Mouse (Mus musculus) lung, adult 2 months (tissue): ENCODE results near the gene Pop7. TPM values are rescaled to one million over a fixed set of nuclear protein-coding genes. Genes with fewer than 3 reads are reported as not detected.

Source experiments
- DNase-seq: peaks from one replicate; pipeline ENCODE4 v3.0.0; 2022
- H3K4me1 ChIP-seq: fragments of 200-500 bp; 2 replicates; pipeline ENCODE4 v1.6.1; 2011; ENCODE audit warnings: low read length; ENCODE audit not compliant: control insufficient read depth, insufficient read depth
- H3K4me3 ChIP-seq: fragments of 200-500 bp; replicated peaks from 2 replicates; pipeline ENCODE3; 2011; ENCODE audit warnings: low read depth, mild to moderate bottlenecking, control low read depth, low read length; ENCODE audit errors: extremely low read depth
- CTCF ChIP-seq: fragments of 200-500 bp; IDR thresholded peaks from 2 replicates; pipeline ENCODE4 v1.5.1; 2011; ENCODE audit warnings: mild to moderate bottlenecking, low read length, control low read depth; ENCODE audit not compliant: insufficient read depth
- POLR2A ChIP-seq: fragments of 200-500 bp; IDR thresholded peaks from 2 replicates; pipeline ENCODE4 v1.6.1; 2011; ENCODE audit warnings: low read depth, mild to moderate bottlenecking, control low read depth, low read length, borderline replicate concordance; ENCODE audit errors: extremely low read depth
- WGBS: fragments of 180-500 bp; shearing (Covaris S2); methylation state at CpG from one replicate; pipeline ENCODE4 v1.1.7; 2018; 5-methylcytosine and 5-hydroxymethylcytosine counted together
- polyA plus RNA-seq: library from polyadenylated mRNA; depleted of rRNA; stranded (reverse); fragments of >200 nt; gene quantifications from 2 replicates; pipeline ENCODE4 v1.2.3, GENCODE M21; 2012; rRNA removed

The Pop7 gene
- polyA plus RNA-seq = 28.4 and 32.4 TPM in 2 replicates

DNA sequence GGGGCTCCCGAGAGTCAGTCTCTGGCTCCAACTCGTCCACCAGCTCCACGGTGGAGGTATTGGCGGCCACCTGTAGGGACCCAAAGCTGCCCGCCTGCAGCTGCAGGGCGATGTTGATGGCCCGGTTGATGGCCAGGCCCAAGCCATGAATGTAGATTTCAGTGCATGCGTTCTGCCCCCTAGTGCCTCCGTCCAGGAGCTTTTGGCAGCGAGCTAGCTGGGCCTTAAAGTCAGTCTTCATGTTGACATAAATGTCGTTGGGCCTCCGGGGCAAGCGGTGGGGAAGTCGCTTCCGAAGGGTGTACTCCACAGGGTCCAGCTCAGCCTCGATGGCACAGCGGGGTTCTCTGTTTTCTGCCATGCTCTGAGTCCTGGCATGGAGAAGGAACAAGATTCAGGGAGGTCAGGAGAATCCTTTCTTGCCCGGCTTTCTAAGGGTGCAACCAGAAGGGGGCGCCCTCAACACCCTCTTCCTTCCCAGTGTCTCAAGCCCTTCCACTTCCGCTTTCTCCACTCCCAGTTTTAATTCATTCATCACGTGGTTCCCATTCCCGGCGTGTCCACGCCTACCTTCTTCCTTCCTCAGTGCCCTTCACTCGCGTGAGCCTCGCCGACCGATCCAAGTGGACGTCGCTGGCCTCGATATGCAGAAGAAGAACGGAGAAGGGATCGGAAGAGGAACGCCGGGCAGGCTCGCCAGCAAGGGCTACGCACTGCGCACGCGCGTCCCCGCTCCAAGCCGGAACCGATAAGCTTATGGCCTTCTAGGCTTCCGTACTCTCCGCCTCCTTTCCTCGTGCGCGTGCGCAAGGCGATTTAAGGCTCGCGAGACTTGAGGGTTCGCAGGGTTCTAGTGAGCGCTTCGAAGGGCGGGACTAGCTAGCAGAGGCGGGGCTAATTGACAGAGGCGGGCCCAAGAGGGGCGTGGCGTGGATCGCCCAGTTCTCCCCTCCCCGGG, at the start of gene Pop7:
TSS of gene Pop7 (minus strand) at position 810 of the 958 bp plus-strand sequence.
- Histone ChIP-seq H3K4me3 (peak within 1 kb of the TSS; percentile 98), H3K4me1 (no peaks in the 10 kb centered on the region)
- peak; percentile 100 for DNase-seq
- 1% methylated on average over 64 of the region's 64 CpGs for WGBS
- TF ChIP-seq CTCF (peak; percentile 79), POLR2A (peak; percentile 84; the same call in 1 of the 2 replicates)

DNA sequence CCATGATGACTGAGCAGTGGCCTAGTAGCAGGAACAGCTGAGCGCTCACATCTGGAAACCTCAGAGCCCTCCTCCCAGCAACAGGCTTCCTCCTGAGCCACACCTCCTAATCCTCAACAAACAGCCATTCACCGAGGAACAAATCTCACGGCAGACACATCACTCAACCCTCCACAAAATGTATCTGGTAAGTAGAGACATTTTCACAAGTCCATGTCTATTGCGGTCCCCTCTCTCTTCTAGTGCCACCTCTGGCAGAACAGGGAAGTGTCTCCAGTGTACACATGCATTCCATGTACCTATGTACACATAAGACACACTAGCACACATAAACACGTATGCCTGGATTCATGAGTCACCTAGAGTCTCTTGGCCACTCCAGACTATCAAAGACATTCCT, 48.8 kb upstream of the Pop7 start:
- WGBS = 63% methylated on average over 5 of the region's 5 CpGs

DNA sequence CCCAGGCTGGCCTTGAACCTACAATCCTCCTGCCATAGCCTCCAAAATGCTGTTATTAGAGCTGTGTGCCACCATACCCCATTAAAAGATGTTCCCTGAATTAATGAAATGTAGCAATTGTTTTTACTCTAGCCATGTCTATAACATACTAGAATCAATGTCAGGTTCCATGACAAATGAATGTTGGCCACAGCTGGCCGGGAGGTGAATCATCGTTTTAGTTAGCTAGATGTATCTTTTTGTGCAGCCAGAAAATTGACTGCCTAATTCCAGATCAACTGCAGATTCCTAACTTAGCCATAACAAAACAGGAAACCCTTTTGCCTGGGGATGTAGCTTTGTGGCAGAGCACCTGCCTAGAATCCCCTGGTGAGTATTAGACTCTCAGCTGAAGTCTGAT, 47.5 kb upstream of the Pop7 start:
- H3K4me3 ChIP-seq = no peak overlapping the region
- no peaks in the 10 kb centered on the region for H3K4me1 ChIP-seq
- no peak for DNase-seq
- TF ChIP-seq POLR2A (no peak), CTCF (no peak)
- 64% methylated on average over 2 of the region's 2 CpGs for WGBS

More for the DNA sequence above, 48.8 kb upstream of the Pop7 start:
- DNase-seq = no peak
- TF ChIP-seq CTCF = no peak
- TF ChIP-seq POLR2A = no peak
- H3K4me1 ChIP-seq = no peaks in the 10 kb centered on the region
- H3K4me3 ChIP-seq = no peak overlapping the region

DNA sequence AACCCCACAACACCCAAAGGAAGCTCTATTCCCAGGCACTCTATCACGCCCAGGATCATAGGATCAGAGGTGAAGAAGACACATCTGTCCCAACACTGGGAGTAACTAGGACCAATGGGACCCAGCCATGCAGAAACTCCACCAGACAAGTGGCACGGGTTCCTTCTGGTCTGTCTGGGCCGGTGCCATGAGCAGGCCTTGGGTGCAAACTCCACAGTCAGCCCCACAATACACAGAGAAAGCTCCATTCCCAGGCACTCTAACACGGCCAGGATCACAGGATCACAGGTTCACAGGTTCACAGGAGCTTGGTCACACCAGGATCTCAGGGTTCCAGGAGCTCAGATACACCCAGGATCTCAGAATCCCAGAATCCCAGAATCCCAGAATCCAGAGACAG, 43.3 kb upstream of the Pop7 start:
- no peak for TF ChIP-seq CTCF
- TF ChIP-seq POLR2A = no peak
- no peak for DNase-seq
- Histone ChIP-seq H3K4me3 (no peak overlapping the region), H3K4me1 (peaks cover 3% of the 10 kb centered on the region; the same call in 1 of the 2 replicates)
- 73% methylated on average over 4 of the region's 4 CpGs for WGBS

DNA sequence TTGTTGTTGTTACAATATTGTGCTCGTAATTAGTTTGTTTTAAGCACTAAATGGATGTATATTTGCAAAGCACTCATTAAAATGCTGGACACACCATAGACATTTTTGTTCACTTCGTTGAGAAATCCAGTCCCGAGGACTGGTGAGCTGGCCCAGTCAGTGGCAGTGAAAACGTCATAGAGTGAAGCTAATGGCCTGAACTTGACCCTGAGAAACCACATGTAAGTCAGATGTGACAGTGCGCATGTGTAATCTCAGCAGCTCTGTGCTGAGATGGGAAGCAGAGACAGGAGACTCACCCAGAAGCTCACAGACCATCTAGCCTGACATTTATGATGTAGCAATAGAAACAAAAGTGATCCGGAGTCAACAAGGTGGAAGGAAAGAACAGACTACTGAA, 42.6 kb upstream of the Pop7 start:
- no peak for DNase-seq
- H3K4me3 ChIP-seq = no peak overlapping the region
- peaks cover 3% of the 10 kb centered on the region; the same call in 1 of the 2 replicates for H3K4me1 ChIP-seq
- TF ChIP-seq POLR2A (no peak), CTCF (no peak)
- 61% methylated on average over 6 of the region's 6 CpGs for WGBS

DNA sequence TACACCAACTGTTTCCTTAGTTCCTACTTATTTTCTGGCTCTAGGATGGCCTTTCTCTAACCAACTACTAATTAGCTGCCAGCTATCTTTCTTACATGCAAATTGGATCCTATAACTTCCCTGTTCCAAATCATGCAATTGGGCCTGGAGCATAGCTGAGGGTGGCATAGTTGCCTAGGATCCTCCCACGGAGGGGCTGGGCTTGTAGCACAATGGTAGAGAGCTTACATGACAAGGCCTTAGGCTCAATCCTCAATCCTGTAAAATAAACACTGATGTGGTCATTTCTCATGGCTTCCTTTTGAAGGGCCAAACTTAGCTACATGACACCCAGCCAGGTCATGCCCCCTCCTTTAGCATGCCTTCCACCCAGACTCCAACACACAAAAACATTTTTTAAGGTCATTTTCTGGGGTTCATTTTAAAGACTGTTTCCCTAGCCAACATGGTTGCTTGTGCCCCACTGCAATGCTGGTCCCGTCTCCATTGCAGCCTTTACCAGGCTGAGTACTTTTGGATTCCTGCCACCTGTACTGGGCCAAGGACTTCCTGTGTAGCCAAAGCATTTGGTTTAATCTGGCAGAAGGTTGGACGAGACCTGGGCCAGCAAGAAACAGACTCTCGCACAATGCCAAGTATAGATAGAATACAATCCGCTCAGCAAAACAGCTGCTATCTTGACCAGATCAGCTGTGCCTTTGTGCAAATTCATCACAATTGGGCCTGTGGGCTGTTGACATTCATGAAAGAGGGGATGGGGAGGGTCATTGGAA, 39.6 kb upstream of the Pop7 start:
- WGBS = 23% methylated on average over 5 of the region's 5 CpGs
- peaks cover 3% of the 10 kb centered on the region; the same call in 1 of the 2 replicates for H3K4me1 ChIP-seq
- no peak overlapping the region for H3K4me3 ChIP-seq
- no peak for DNase-seq
- no peak for TF ChIP-seq POLR2A
- TF ChIP-seq CTCF = no peak

DNA sequence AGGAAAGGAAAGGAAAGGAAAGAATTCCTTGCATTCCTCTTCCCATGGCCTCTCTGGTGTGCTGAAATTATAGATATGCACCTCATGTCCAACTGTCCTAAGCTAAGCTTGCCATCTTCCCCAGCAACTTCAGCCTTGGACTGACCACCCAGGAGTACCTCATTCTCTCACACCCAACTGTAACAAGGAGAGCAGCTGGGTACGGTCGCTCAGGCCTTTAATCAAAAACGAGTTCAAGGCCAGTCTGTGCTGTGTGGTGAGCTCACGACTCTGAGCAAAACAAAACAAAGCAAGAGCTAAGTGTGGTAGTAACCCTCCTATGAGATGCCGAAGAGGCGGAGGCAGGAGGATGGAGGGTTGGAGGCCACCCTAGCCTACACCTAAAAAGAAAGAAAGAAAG, 38.7 kb upstream of the Pop7 start:
- TF ChIP-seq POLR2A = no peak
- no peak for TF ChIP-seq CTCF
- WGBS = 76% methylated on average over 6 of the region's 6 CpGs
- Histone ChIP-seq H3K4me1 (peaks cover 3% of the 10 kb centered on the region; the same call in 1 of the 2 replicates), H3K4me3 (no peak overlapping the region)
- no peak for DNase-seq

DNA sequence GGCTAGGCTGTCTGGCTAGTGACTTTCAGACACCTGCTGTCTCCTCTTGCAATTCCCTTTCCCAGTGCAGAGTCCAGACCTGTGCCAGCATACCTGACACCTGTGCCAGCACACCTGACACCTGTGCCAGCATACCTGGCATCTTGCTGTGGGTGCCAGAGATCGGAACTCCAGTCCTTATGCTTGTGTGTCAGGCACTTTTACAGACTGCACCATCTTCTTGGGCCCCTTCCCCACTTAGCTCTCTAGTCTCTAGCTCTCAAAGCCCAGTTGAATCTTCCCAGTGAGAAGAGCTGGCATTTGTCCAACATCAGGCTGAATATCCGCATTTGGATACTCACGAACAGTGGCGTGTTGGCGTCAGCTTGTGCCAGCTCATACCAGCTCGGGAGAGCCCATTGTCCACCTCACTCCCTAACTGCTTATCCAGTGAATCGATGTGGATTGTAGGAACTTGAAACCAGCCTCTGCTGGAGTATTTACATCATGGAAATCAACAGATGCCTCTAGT, 37.0 kb upstream of the Pop7 start:
- WGBS = 23% methylated on average over 7 of the region's 7 CpGs
- TF ChIP-seq CTCF (no peak), POLR2A (no peak)
- Histone ChIP-seq H3K4me1 (peaks cover 3% of the 10 kb centered on the region; the same call in 1 of the 2 replicates), H3K4me3 (no peak overlapping the region)
- no peak for DNase-seq

DNA sequence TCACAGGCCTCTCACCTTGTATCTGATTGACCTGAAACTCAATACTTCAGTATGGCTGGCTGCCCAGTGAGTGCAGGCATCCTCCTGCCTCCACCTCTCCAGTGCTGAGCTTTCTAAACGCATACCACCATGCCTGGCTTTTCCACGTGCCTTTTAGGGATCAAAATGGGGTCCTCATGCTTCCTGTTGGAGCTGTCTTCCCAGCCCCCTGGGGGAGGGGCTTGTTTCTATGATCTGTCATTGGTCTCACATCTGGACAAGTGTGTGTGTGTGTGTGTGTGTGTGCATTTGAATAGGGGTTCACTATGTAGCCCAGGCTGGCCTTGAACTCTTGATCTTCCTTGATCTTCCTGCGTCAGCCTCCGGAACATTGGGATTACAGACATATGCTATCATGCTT, 35.1 kb upstream of the Pop7 start:
- TF ChIP-seq CTCF (no peak), POLR2A (no peak)
- no peak for DNase-seq
- H3K4me3 ChIP-seq = no peak overlapping the region
- 65% methylated on average over 4 of the region's 4 CpGs for WGBS
- peaks cover 5% of the 10 kb centered on the region; the same call in 1 of the 2 replicates for H3K4me1 ChIP-seq
